Mouse (Mus musculus): ENCODE results near the gene Thoc7. TPM values are rescaled to one million over a fixed set of nuclear protein-coding genes. Genes with fewer than 3 reads are reported as not detected.
"Not testable (repeated sequence)": the region's sequence is repeated elsewhere in the genome, so short reads cannot be mapped to it uniquely, and the experiment has no call there.

Gene Thoc7
- 100 to 1,000 TPM; 134 to 173 (median 140) TPM for polyA plus RNA-seq (2017; shearing (Covaris generic))

DNA sequence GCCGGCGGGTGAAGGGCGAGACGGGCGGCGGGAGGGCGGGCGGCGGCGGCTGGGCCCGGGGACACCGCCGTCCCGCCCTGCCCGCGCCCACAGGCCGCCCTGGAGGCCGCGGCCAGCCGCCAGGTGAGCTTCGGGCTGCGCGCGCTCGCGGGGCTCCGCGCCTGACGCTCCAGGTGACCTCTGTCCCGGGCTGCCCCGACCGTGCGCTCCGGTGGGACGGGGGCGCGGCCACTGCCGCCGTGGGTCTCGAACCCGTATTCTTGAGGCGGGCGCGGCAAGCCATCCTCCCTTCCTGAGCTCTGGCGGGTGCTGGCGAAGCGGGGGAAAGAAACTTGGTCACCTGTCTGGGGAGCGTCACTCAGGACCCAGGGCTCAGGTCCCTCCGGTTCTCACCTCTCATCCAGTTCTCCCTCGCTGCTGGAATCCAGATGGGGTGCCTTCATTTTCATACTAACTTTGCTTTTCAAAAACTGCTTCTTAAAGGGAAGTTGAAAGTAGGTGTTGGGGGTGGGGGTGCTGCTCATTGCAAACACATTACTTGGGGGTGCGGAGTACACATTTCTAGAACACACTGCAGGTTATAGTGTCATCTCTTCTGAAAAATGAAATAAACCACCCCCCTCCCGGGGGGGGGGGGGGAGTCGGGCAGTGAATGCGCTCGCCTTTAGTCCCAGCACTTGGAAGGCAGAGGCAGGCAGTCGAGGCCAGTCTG, at the start of gene Thoc7, which contains the start of gene Atxn7:
TSS of gene Thoc7 (minus strand) at position 452 of the 712 bp plus-strand sequence.
TSS of gene Atxn7 (plus strand) at position 40 of the 712 bp plus-strand sequence.
- peak; percentile 21 for ATAC-seq

DNA sequence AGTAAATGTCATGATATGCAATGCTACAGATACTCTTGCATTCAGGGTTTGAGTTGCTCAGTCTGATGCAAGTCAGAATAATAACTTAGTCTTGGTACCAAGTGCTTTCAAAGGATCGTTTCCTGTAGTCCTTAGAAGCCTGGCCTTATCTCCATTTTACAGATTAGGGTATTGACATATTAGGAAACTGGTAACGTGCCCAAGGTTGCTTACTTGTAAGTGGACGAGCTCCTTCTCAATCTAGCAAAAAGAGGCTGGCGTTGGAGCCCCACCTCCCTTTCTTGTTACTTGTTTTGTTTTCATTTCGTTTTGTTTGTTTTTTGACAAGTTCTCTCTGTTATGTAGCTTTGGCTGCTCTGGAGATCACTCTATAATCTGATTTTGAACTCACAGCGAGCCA, 48.1 kb upstream of the Thoc7 start:
- no peak for ATAC-seq

DNA sequence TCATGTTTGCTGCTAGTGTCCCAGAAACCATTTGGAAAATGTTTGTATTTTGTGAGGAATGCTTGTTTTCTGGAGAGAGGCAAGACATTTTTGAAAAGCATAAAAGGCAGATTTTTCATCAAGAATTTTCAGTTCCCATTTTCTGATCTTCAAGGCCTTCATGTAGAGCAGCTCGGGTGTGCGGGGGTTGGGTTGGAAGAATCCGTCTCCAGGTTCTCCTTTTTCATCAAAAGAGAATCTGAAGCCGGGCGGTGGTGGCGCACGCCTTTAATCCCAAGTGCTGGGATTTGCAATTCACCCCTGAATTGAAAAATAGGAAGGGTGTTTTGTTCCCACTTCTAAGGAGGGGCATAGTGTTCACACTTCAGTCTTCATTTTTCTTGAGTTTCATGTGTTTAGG, 41.1 kb upstream of the Thoc7 start:
- ATAC-seq: no peak

DNA sequence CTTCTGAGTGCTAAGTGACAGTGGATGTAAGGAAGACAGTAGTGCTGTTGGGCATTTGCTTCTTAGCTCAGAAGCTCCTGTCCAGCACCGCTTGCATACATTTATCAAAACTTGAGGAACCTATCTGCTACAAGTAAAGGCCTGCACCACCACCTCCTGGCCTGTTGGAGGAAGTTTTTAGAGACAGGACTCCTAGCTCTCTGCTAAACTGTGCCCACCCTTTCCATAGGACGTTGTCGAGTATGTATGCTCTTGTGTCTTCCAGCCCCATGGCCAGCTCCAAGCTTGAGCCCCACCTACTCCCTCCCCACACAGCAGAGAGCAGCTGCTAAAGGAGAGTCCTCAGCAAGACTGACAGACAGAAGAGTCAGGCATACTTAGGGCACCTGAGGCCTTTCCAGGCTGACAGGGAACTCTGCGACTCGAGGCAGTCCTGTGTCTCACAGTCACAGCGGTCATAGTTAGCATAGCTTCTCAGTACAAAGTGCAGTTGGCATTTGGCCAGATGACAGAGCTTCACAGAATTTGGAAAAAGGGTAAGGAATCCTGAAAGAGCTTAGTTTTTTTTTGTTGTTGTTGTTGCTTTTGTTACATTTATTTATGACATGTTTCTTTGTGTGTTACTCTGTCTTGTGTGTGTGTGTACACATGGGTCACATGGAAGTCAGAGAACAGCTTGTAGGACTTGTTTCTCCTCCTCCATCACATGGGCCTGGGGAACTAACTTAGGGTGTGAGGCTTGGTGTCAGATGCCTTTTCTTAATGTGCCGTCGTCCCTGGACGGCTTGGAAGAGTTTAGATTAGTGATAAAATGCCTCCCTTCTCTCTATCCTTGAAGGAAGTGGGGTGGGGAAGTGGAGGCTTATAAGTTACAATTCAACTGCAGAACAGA, 33.8 kb upstream of the Thoc7 start:
- no peak for ATAC-seq

DNA sequence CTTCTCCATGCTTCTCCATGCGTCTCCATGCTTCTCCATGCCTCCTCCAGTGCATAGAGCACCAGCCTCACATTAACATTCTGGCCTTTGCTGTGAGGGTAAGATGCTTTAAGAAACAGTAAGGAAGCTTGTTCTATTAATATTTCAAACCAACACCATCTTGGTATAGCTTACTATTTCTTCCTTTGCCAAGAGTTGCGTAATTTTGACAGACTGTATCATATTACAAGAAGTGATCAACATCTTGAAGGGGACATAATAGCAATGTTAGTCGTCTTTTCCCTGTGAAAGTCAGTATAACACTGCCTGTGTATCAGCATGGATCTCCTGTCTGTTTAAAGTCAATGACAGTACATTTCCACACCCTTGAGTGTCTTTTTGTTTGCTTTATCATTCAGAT, 29.1 kb upstream of the Thoc7 start:
- ATAC-seq: no peak

DNA sequence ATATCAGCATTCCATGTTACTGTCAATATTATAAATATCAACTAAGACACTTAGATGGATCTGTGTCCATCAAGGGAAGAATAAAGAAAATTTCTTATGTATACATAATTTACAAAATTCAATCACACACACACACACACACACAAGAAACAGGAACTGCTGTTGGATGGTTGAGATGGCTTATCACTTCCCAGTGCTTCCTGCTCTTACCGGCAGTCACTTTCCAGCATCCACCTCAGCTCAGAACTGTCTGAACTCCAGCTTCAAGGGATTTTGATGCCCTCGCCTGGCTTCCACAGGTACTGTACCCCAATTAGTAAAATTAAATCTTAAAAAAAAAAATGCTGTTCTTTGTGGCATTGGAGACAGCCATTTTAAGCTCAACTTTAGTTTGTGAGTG, 26.7 kb upstream of the Thoc7 start:
- ATAC-seq: no peak

DNA sequence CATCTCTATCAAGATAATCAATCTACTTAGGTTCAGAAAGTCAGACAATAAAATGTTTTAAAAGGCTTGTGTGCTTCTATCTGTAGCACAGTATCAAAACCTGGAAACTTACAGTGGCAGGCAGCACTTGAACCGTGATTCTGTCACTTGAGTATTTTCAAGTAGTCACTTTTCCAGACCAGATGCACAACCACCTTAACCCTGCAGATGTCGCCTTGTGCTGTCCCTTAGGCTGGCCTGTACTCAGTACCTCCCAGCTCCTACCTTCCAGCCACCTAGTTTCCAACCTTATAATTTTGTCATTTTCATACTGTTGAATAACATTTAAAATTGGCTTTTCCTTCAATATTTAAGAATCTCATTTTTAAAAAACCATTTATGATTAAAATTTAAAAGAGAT, 20.5 kb upstream of the Thoc7 start:
- ATAC-seq: no peak

DNA sequence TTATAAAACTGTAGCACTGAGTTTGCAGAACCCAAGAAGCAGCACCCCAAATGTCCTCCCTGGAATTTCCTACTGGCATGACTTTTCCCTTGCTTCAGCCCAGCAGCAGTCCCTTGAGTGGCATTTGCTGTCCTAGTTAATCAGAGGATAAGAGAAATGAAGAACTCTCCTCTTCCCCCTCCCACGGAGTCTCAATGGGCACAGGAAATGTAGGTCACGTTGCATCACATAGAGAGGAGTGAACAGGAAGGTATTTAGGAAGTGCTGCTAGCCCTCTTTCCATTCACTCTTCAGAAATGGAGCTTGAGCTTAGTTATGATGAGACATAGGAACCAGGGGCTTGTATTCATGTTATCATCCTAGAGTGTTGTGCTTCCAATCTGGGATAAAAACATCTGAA, 19.6 kb upstream of the Thoc7 start:
- ATAC-seq: peak; percentile 88

DNA sequence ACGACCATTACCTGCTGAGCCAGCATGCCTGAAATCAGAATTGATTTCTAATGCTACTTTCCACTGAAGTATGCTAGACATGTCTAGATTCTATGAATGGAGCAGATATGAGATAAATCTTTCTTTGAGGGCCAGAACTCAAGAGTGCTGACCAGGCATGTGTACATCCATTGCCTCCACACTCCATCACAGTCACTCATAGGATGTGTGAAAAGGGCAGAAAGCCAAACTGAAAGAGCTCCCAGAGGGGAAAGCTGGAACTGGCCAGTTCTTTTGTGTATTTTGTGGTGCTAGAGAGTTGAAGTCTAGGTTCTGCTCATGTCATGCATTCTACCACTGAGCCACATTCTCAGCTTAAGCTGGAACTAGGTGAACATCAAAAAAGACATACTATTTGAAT, 15.8 kb upstream of the Thoc7 start:
- no peak for ATAC-seq

DNA sequence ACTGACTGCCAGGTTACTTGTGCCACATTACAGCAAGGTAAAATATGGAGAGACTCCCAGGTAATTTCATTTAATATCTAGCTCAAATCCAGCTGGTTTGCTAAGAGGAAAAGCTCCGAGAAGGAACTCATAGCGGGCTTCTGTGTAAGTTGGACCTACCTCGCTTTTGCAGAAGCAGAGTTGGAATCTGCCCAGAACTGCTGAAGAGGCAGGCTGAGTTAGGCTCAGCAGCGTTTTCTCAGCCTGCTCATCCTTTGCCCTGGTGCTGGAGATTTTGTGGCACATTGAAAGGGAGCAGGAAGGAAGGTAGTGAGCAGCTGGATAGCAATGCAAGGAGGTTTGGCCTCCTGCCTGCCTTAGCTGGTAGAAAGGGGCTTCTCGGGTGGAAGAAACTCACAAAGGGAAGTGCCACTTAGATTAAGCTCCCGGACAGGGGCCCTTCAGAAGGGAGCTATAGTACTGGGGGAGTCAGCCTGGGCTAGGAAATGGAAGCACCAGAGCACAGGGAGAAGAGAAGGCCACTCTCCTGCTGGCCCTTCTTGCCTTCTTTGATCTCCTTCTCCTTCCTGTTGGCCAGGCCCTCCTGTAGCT, 10.1 kb upstream of the Thoc7 start:
- ATAC-seq: no peak

DNA sequence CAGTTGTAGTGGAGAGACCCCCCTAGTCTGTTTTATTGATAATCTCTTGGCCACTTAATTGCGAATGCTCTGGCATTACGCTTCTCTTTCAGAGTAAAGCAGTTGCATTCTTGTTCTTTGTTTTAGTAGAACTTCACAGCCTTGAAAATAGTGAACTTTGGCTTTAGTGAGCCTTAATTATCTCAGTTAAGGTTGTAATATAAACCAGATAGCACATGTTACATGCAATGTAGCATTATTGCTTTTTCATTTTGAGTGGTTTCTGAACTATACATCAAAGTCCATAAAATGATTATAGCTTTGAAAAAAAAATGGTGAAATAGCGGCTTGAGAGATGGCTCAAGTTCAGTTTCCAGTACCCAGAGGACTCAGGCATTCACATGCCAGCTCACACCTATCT, 8.9 kb upstream of the Thoc7 start:
- ATAC-seq: no peak

DNA sequence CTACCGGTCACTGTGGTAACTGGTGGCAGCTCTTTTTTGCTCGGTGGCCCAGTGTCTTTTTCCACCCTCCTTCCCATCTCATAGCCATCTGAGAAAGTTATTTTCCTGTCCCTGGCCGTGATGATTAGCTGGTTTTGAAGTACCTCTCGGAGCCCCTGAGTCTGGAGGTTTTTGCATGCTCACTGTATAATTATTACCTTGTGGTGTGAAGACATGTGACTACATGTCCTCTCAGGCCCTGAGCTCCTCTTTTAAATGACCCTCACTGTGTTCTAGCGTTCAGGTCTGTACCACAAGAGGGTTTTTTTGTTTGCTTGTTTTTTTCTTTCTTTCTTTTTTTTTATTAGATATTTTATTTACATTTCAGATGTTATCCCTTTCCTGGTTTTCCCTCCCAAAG, 6.8 kb upstream of the Thoc7 start:
- no peak for ATAC-seq

DNA sequence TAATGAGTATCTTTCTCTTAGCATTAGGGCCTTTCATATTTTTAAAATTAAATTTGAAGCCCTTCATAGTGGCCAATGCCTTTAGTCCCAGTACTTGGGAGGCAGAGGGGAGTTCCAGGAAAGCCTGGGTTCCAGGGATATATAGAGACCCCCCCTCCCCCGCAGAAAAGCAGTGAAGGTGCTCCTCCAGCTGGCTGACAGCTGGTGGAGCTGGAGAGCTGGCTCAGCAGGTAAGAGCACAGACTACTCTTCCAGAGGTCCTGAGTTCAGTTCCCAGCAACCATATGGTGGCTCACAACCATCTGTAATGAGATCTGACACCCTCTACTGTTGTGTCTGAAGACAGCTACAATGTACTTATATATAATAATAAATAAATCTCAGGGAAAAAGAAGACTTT, 6.0 kb upstream of the Thoc7 start:
- ATAC-seq: no peak

DNA sequence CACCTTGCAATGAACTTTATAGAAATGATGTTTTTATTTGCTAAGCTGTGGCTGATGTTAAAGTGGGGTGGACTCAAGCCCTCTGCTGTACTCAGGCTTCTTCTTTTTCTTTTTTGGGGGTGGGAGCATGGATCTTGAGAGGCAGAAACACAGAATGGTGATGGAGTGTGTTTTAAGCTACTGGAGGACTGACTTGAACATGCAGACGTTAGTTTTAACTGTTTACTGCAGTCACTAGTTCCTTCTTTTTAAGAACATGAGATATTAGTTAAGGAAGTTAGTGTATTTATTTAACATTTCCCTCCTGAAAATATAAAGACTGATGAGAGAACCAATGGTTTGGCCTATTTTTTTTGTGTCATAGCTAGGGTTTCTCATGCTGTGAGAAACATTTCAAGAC, 1.9 kb upstream of the Thoc7 start:
- no peak for ATAC-seq

DNA sequence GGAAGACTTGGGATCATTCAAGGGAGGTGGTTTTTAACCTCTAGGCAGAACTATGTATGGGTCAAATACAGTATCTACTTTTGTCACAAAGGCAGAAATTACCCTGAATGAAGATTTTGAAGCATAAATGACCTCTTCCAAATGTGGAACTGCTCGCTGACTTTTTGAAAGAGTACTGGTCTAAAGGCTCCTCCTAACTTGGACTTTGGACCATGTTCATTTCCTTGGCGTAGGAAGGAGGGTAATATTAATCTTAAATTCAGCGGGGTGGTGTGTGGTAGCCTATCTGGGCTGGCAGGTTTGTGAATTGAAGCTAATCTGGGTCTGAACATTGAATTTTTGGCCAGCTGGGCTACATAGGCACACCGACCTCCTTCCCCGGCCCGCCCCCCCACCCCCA, 824 bp upstream of the Thoc7 start:
- ATAC-seq: no peak

DNA sequence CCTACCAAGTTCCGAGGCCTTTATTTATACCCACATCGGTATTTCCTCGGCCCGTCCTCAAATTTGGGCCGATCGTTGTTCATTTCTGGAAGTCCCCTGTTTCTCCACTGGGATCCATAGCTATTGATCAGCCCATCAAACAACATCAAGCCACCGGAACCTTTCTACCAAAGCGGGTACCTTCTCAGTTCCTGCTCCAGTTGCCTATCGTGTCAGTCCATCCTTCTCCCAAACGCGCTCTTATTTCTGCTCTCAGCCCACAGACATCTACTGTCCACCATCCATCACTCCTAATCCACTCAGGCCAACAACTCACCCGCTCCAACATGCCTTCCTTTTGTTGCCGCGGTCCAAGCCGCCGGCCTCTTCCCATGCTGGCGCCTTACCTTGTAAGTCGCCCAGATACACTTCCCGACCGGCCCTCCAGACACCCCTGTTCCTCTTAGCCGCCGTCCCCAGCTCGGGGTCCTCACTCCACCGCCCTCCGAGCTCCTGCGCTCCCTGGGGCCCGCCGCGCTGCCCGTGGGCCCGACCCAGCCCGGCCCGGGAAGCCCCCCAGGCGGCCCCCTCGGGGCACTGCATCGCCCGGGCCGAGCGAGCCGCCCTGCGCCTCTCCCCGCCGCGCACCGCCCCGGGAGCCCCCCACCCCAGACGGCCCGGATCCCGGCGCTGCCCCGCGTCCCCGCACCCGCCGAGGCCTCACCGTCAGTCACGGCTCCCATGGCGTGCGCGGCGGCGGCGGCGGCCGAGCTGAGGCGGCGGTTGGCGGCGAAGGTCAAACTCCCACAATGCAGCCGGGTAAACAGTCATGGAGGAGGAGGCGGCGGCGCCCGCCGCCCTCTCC, 948 bp downstream of the Thoc7 start:
- peak; percentile 68 for ATAC-seq

DNA sequence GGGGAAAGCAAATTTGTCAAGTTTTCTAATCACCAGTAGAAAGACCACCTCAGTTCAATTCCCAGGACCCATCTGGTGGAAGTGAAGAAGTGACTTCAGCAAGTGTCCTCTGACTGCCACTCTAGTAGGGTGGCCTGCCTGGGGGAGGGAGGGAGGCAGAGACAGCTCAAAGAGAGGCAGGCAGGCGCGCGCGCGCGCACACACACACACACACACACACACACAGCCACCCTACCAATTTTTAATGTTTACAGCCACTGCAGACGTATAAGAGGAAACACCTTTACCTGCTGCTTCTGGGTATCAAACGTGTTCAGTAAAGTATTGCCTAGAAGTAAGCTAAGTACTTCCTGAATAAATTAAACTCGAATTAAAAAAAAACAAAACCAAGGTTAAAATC, 1.6 kb downstream of the Thoc7 start:
- ATAC-seq: peak; percentile 50

DNA sequence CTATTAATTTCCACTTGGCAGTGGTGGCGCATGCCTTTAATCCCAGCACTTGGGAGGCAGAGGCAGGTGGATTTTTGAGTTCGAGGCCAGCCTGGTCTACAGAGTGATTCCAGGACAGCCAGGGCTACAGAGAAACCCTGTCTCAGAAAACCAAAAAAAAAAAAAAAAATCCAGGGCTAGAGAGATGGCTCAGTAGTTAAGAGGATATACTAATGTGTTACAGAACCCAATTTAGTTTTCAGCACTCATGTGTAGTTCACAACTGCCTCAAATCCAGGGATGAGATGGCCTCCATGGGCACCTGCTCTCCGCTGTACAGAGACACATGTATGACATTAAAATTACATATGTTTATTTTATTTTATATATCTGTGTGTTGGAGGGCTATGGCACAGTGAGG, 9.5 kb downstream of the Thoc7 start:
- not testable (repeated sequence) for ATAC-seq

DNA sequence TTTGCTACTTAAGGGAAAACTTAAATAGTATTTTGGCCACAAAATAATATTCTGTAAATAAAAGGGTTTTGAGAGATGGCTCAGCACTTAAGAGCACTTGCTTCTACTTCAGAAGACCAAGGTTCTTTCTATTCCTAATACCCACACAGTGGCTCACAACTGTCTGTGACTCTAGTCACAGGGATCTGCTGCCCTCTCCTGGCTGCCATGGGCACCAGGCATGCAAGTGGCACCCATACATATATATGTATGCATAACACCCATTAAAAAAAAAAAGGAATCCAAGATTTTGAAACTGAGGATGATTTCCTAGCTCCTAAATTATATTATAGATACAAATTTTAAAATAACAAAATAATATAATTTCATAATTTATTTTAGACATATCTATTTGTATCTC, 11.3 kb downstream of the Thoc7 start:
- ATAC-seq: peak; percentile 74

DNA sequence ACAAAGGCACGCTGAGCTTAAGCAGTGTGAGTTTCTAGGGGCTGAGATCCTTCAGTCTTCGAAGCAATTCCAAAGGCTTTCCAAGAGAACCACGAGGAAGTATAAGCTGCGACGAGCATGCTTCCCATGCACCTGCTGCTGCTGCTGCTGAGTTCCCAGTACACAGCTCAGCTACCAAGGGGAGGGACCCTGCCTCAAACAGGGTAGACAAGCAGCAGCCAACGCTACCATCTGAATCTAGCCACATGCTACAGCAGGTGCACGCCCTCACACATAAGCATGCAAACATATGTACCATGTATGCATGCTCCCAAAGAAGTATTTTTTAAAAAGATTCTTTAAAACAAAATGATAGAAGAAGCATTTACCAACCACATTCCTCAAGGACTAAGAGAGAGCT, 13.3 kb downstream of the Thoc7 start:
- no peak for ATAC-seq

DNA sequence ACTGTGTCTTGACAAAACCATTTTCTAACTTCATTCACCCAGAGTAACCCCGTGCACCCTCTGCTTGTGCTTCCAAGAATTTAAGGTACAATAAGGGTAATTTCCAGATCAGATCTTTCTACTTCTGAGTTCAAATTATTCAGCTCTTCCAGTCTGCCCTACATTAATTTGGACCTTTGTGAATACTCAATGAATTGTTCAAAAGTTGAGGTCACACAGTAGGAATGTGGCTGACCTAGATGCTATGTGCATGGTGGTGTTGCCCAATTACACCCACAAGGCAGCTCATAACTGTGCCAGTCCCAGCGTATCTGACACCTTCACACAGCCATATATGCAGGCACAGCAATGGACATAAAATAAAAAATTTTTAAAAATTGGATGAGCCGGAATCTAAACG, 17.0 kb downstream of the Thoc7 start:
- no peak for ATAC-seq

DNA sequence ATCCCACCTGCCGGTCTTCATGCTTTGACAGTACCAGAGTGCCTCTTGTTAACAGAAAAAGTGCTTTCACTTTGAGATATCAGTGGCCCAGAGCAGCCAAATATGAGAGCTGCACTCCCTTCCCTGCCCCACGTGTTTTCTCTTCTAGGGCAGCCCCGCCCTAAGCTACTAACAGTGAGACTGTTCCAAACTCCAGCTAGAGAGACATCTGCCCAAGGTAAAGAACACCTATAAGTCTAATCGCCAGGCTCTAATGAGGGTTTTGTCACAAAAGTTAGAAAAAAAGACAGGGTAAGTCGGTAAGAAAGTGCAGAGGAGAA, 27.6 kb downstream of the Thoc7 start:
- ATAC-seq: peak; percentile 74
